Mouse (Mus musculus) MEL (cell line): ENCODE measurements around the gene Itk. TPM values are rescaled to one million over a fixed set of nuclear protein-coding genes. Genes with fewer than 3 reads are reported as not detected.

Source experiments
- DNase-seq: peaks from one replicate; pipeline ENCODE4 v3.0.0; 2011; ENCODE audit warnings: low read depth, low spot score
- H3K27ac ChIP-seq: 2 replicates; pipeline ENCODE4 v1.5.1; 2012; ENCODE audit warnings: low read depth, mild to moderate bottlenecking, control low read depth, low read length, moderate library complexity; ENCODE audit not compliant: control insufficient read depth
- H3K27me3 ChIP-seq, 2 experiments: fragments of 150-350 bp in 1 of 2; sonication (generic) in 1 of 2; 2 replicates each; pipeline ENCODE4 v1.6.1; 2012; ENCODE audit warnings: low read length in 2 of 2, mild to moderate bottlenecking in 2 of 2, improper control_type of control experiment in 1 of 2, moderate library complexity in 1 of 2; ENCODE audit not compliant: insufficient read depth in 2 of 2, control insufficient read depth in 1 of 2
- H3K36me3 ChIP-seq, 2 experiments: 2 replicates each; pipeline ENCODE4 v1.6.1; 2012 to 2014; ENCODE audit warnings: low read length in 2 of 2, improper control_type of control experiment in 1 of 2, inconsistent platforms in 1 of 2, mild to moderate bottlenecking in 1 of 2; ENCODE audit not compliant: insufficient read depth in 2 of 2, control insufficient read depth in 1 of 2
- H3K4me1 ChIP-seq, 2 experiments: fragments of 150-350 bp in 1 of 2; sonication (generic) in 1 of 2; 2 replicates each; pipeline ENCODE4 v1.6.1; 2012; ENCODE audit warnings: low read length in 2 of 2, improper control_type of control experiment in 1 of 2, mild to moderate bottlenecking in 1 of 2; ENCODE audit not compliant: insufficient read depth in 2 of 2, control insufficient read depth in 1 of 2
- H3K4me3 ChIP-seq, 2 experiments: fragments of 150-350 bp in 1 of 2; sonication (generic) in 1 of 2; 2 replicates each; pipeline ENCODE4 v1.5.1; 2012; ENCODE audit warnings: low read depth in 2 of 2, low read length in 2 of 2, mild to moderate bottlenecking in 2 of 2, moderate library complexity in 2 of 2, control low read depth in 1 of 2, improper control_type of control experiment in 1 of 2; ENCODE audit not compliant: control insufficient read depth in 1 of 2, insufficient read depth in 1 of 2
- H3K79me2 ChIP-seq: 2 replicates; pipeline ENCODE4 v1.6.1; 2012; ENCODE audit warnings: mild to moderate bottlenecking, low read length, moderate library complexity; ENCODE audit not compliant: control insufficient read depth, poor library complexity, insufficient read depth
- H3K9ac ChIP-seq: 2 replicates; pipeline ENCODE4 v1.6.1; 2012; ENCODE audit warnings: low read depth, mild to moderate bottlenecking, control low read depth, low read length, moderate library complexity; ENCODE audit not compliant: control insufficient read depth, poor library complexity, severe bottlenecking
- H3K9me3 ChIP-seq: fragments of 150-350 bp; sonication (generic); replicated peaks from 2 replicates; pipeline ENCODE4 v1.6.1; 2012; ENCODE audit warnings: mild to moderate bottlenecking, low read length, improper control_type of control experiment, moderate library complexity; ENCODE audit not compliant: insufficient read depth
- E2F4 ChIP-seq: IDR thresholded peaks from 2 replicates; pipeline ENCODE4 v1.6.1; 2011; ENCODE audit warnings: low read depth, low read length, improper control_type of control experiment, borderline replicate concordance
- GATA1 ChIP-seq: IDR thresholded peaks from 2 replicates; pipeline ENCODE4 v1.6.1; 2011; ENCODE audit warnings: low read depth, low read length, improper control_type of control experiment
- JUND ChIP-seq: IDR thresholded peaks from 2 replicates; pipeline ENCODE4 v1.6.1; 2011; ENCODE audit warnings: low read depth, mild to moderate bottlenecking, improper control_type of control experiment, low read length
- MAZ ChIP-seq: IDR thresholded peaks from 2 replicates; pipeline ENCODE4 v1.6.1; 2012; ENCODE audit warnings: low read depth, mild to moderate bottlenecking, inconsistent platforms, low read length, improper control_type of control experiment
- MEF2A ChIP-seq: IDR thresholded peaks from 2 replicates; pipeline ENCODE4 v1.6.1; 2014; ENCODE audit warnings: low read depth, mild to moderate bottlenecking, inconsistent platforms, low read length, improper control_type of control experiment; ENCODE audit not compliant: poor library complexity, insufficient replicate concordance, severe bottlenecking; ENCODE audit errors: extremely low read depth
- MYC ChIP-seq: IDR thresholded peaks from 2 replicates; pipeline ENCODE4 v1.6.1; 2011; ENCODE audit warnings: low read depth, mild to moderate bottlenecking, low read length, improper control_type of control experiment, moderate library complexity
- NELFE ChIP-seq: IDR thresholded peaks from 2 replicates; pipeline ENCODE4 v1.6.1; 2011; ENCODE audit warnings: low read depth, low read length, improper control_type of control experiment
- POLR2A ChIP-seq, 2 experiments: IDR thresholded peaks; 2 replicates each; pipeline ENCODE4 v1.6.1; 2011 to 2012; ENCODE audit warnings: low read length in 2 of 2, mild to moderate bottlenecking in 2 of 2, control low read depth in 1 of 2, improper control_type of control experiment in 1 of 2, low read depth in 1 of 2, moderate library complexity in 1 of 2; ENCODE audit not compliant: control insufficient read depth in 1 of 2, insufficient read depth in 1 of 2, poor library complexity in 1 of 2
- RAD21 ChIP-seq: IDR thresholded peaks from 2 replicates; pipeline ENCODE4 v1.6.1; 2011; ENCODE audit warnings: mild to moderate bottlenecking, low read depth, low read length, improper control_type of control experiment
- RCOR1 ChIP-seq: IDR thresholded peaks from 2 replicates; pipeline ENCODE4 v1.6.1; 2012; ENCODE audit warnings: low read depth, mild to moderate bottlenecking, inconsistent platforms, low read length, improper control_type of control experiment
- SIN3A ChIP-seq: IDR thresholded peaks from 2 replicates; pipeline ENCODE4 v1.6.1; 2012; ENCODE audit warnings: low read length, improper control_type of control experiment, inconsistent platforms
- SMC3 ChIP-seq: IDR thresholded peaks from 2 replicates; pipeline ENCODE4 v1.6.1; 2011; ENCODE audit warnings: low read depth, low read length, improper control_type of control experiment
- TBP ChIP-seq: IDR thresholded peaks from 2 replicates; pipeline ENCODE4 v1.8.0; 2011; ENCODE audit warnings: low read depth, low read length, improper control_type of control experiment
- TCF12 ChIP-seq: IDR thresholded peaks from 2 replicates; pipeline ENCODE4 v1.6.1; 2014; ENCODE audit warnings: low read depth, mild to moderate bottlenecking, inconsistent platforms, low read length, improper control_type of control experiment, moderate library complexity
- UBTF ChIP-seq: IDR thresholded peaks from 2 replicates; pipeline ENCODE4 v1.6.1; 2012; ENCODE audit warnings: low read depth, mild to moderate bottlenecking, inconsistent platforms, low read length, improper control_type of control experiment, moderate library complexity, borderline replicate concordance; ENCODE audit not compliant: insufficient read depth
- ZKSCAN1 ChIP-seq: IDR thresholded peaks from 2 replicates; pipeline ENCODE4 v1.6.1; 2012; ENCODE audit warnings: low read depth, mild to moderate bottlenecking, inconsistent platforms, low read length, improper control_type of control experiment, moderate library complexity
- ZMIZ1 ChIP-seq: IDR thresholded peaks from 2 replicates; pipeline ENCODE4 v1.6.1; 2012; ENCODE audit warnings: low read depth, mild to moderate bottlenecking, inconsistent platforms, low read length, improper control_type of control experiment, moderate library complexity
- polyA plus RNA-seq, 2 experiments: library from polyadenylated mRNA; stranded (reverse) in 1 of 2; unstranded in 1 of 2; fragments of >175 nt in 1 of 2; fragments of >200 nt in 1 of 2; gene quantifications; 2 replicates each; pipeline versions ENCODE4 v1.2.1 to v1.2.4; 2012; ENCODE audit warnings: low replicate concordance in 2 of 2, low read depth in 1 of 2; ENCODE audit not compliant: insufficient read length in 2 of 2, insufficient read depth in 1 of 2, missing spikeins in 1 of 2
- total RNA-seq: library from RNA; depleted of rRNA; stranded (reverse); fragments of 300-350 nt; gene quantifications from 2 replicates; pipeline ENCODE4 v1.2.3, GENCODE M21; 2012

The Itk gene
- total and polyA plus RNA-seq, 3 experiments = not detected

GRCm38 (mm10) chr11:46309111-46309741 lies 80.1 kb downstream of the Itk start:
- H3K4me3 ChIP-seq = no peak overlapping the region
- peaks cover 0 to 18% of the 10 kb centered on the region in 2 experiments; a peak in 3 of 4 replicates for H3K4me1 ChIP-seq
- no peak overlapping the region for H3K9ac ChIP-seq
- no peaks in the 10 kb centered on the region for H3K9me3 ChIP-seq
- no peak for DNase-seq
- peaks cover 2% of the 10 kb centered on the region; the same call in 1 of the 2 replicates for H3K79me2 ChIP-seq
- no peaks in the 10 kb centered on the region for H3K27me3 ChIP-seq
- TF ChIP-seq RCOR1 = no peak
- TF ChIP-seq E2F4 = no peak
- TF ChIP-seq RAD21 = no peak
- no peak for TF ChIP-seq ZKSCAN1
- TF ChIP-seq SIN3A = no peak
- no peak for TF ChIP-seq MYC
- TF ChIP-seq ZMIZ1 = no peak
- no peak for TF ChIP-seq SMC3
- no peak for TF ChIP-seq NELFE
- TF ChIP-seq JUND = no peak
- no peak for TF ChIP-seq TCF12
- TF ChIP-seq MEF2A = no peak
- no peak for TF ChIP-seq MAZ
- TF ChIP-seq GATA1 = no peak
- no peak for TF ChIP-seq POLR2A (IDR thresholded peaks at IDR 0.05; ENCODE audit: control insufficient read depth in 1 of 2, insufficient read depth in 1 of 2, low read depth in 1 of 2, low read length in 2 of 2, poor library complexity in 1 of 2)
- no peak for TF ChIP-seq UBTF
- peaks cover 0 to 10% of the 10 kb centered on the region in 2 experiments; a peak in 2 of 4 replicates for H3K36me3 ChIP-seq
- no peak overlapping the region for H3K27ac ChIP-seq

GRCm38 (mm10) chr11:46308271-46308974 lies 80.9 kb downstream of the Itk start:
- H3K4me3 ChIP-seq = no peak overlapping the region
- no peaks in the 10 kb centered on the region for H3K9me3 ChIP-seq
- no peak for DNase-seq
- H3K27ac ChIP-seq = no peak overlapping the region
- peaks cover 0 to 18% of the 10 kb centered on the region in 2 experiments; a peak in 3 of 4 replicates for H3K4me1 ChIP-seq
- no peaks in the 10 kb centered on the region for H3K27me3 ChIP-seq
- H3K9ac ChIP-seq = no peak overlapping the region
- peaks cover 2% of the 10 kb centered on the region; the same call in 1 of the 2 replicates for H3K79me2 ChIP-seq
- no peak for TF ChIP-seq TBP
- H3K36me3 ChIP-seq = peaks cover 0 to 10% of the 10 kb centered on the region in 2 experiments; a peak in 2 of 4 replicates
